Mouse (Mus musculus): ENCODE measurements around the gene Vps35. TPM values are rescaled to one million over a fixed set of nuclear protein-coding genes. Genes with fewer than 3 reads are reported as not detected.

Gene Vps35
- polyA plus RNA-seq, 2 experiments = 61.9 to 125 TPM

DNA sequence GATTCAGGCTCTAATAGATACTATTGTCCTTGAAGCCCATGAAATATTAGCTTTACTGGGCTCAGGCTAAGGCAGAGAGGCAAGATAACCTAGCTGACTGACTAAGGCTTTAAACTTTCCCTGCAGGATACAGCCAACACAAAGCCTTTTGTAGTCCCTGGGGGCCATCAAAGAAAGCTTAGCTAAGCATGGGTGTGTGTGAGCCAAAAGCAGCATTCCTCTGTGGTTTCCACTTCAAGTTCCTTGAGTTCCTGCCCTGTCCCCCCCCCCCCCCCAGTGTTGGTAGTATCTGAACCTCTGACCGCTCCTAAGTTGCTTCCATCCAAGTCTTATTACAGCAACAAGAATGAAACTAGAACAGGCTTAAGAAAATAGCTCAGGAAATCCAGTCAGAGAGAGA, 29.9 kb upstream of the Vps35 start:
- H3K9me3 ChIP-seq (ENCODE audit: control insufficient read depth, low read length) = no peaks in the 10 kb centered on the region
- H3K4me3 ChIP-seq (replicated peaks; ENCODE audit: low read length) = no peak overlapping the region
- no peaks in the 10 kb centered on the region for H3K27me3 ChIP-seq (ENCODE audit: control insufficient read depth, insufficient read depth, low read length)
- 88% methylated on average over 1 of the region's 1 CpGs for WGBS
- TF ChIP-seq POLR2A (IDR thresholded peaks at IDR 0.05; ENCODE audit: borderline replicate concordance, extremely low read depth, insufficient read depth, insufficient read length) = no peak
- H3K4me1 ChIP-seq (ENCODE audit: control insufficient read depth, insufficient read depth, low read length) = no peaks in the 10 kb centered on the region
- no peak overlapping the region for H3K9ac ChIP-seq (ENCODE audit: low read depth, low read length, severe bottlenecking)
- ATAC-seq (ENCODE audit: low FRiP score, low read depth) (no peak), DNase-seq (ENCODE audit: low spot score) (no peak)
- no peaks in the 10 kb centered on the region for H3K36me3 ChIP-seq (ENCODE audit: control insufficient read depth, insufficient read depth, low read length)
- H3K27ac ChIP-seq (replicated peaks; ENCODE audit: low read depth, low read length) = no peak overlapping the region
- H3K4me2 ChIP-seq (replicated peaks; ENCODE audit: low read depth, low read length, severe bottlenecking) = no peak overlapping the region

DNA sequence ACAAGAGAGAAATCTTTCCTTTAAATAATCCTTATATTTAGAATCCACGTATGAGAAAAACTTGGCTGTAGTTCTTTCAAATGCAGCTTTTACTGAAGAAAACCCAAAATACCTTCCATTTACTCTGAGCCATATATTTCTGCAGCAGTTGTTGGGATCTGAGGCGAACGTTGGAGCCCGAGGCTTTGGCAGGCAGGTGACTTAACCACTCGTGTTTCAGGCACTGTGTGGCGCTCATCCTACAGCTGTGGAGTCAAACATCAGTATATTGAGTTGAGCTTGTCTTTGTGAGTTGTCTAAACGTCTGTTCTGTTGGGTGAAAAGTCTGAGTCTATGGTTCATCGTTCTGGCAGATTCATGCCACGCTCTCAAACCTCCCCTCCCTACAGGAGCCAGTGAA, 27.4 kb upstream of the Vps35 start:
- Histone ChIP-seq H3K9me3 (ENCODE audit: control insufficient read depth, low read length) (no peaks in the 10 kb centered on the region), H3K27me3 (ENCODE audit: control insufficient read depth, insufficient read depth, low read length) (no peaks in the 10 kb centered on the region), H3K36me3 (ENCODE audit: control insufficient read depth, insufficient read depth, low read length) (no peaks in the 10 kb centered on the region), H3K4me1 (ENCODE audit: control insufficient read depth, insufficient read depth, low read length) (no peaks in the 10 kb centered on the region), H3K27ac (replicated peaks; ENCODE audit: low read depth, low read length) (no peak overlapping the region), H3K4me3 (replicated peaks; ENCODE audit: low read length) (no peak overlapping the region), H3K9ac (ENCODE audit: low read depth, low read length, severe bottlenecking) (no peak overlapping the region), H3K4me2 (replicated peaks; ENCODE audit: low read depth, low read length, severe bottlenecking) (no peak overlapping the region)
- ATAC-seq (ENCODE audit: low FRiP score, low read depth) (no peak), DNase-seq (ENCODE audit: low spot score) (no peak)
- 73% methylated on average over 9 of the region's 9 CpGs for WGBS
- TF ChIP-seq POLR2A (IDR thresholded peaks at IDR 0.05; ENCODE audit: borderline replicate concordance, extremely low read depth, insufficient read depth, insufficient read length) = no peak

DNA sequence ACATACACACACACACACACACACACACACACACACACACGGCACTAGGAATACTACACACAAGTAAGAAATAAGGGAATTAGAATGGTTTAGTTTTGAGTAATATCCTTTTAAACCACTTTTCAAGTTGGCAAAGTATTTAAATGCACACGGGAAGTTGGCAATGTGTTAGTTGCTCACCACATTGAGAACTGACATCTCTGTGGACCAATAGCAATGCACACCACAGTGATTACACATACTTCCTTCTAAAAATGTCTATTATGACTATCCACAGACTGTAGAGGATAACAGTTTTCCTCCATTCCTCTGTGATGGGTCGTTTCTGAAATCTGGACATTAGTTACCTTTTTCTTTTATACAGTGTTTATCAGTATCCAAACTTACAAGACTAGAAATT, 23.5 kb upstream of the Vps35 start:
- H3K9ac ChIP-seq (ENCODE audit: low read depth, low read length, severe bottlenecking) = no peak overlapping the region
- no peak overlapping the region for H3K4me3 ChIP-seq (replicated peaks; ENCODE audit: low read length)
- DNase-seq (ENCODE audit: low spot score) (no peak), ATAC-seq (ENCODE audit: low FRiP score, low read depth) (no peak)
- no peaks in the 10 kb centered on the region for H3K36me3 ChIP-seq (ENCODE audit: control insufficient read depth, insufficient read depth, low read length)
- no peak overlapping the region for H3K27ac ChIP-seq (replicated peaks; ENCODE audit: low read depth, low read length)
- no peaks in the 10 kb centered on the region for H3K9me3 ChIP-seq (ENCODE audit: control insufficient read depth, low read length)
- no peak overlapping the region for H3K4me2 ChIP-seq (replicated peaks; ENCODE audit: low read depth, low read length, severe bottlenecking)
- 87% methylated on average over 3 of the region's 3 CpGs for WGBS
- TF ChIP-seq POLR2A (IDR thresholded peaks at IDR 0.05; ENCODE audit: borderline replicate concordance, extremely low read depth, insufficient read depth, insufficient read length) = no peak
- H3K4me1 ChIP-seq (ENCODE audit: control insufficient read depth, insufficient read depth, low read length) = no peaks in the 10 kb centered on the region
- no peaks in the 10 kb centered on the region for H3K27me3 ChIP-seq (ENCODE audit: control insufficient read depth, insufficient read depth, low read length)

DNA sequence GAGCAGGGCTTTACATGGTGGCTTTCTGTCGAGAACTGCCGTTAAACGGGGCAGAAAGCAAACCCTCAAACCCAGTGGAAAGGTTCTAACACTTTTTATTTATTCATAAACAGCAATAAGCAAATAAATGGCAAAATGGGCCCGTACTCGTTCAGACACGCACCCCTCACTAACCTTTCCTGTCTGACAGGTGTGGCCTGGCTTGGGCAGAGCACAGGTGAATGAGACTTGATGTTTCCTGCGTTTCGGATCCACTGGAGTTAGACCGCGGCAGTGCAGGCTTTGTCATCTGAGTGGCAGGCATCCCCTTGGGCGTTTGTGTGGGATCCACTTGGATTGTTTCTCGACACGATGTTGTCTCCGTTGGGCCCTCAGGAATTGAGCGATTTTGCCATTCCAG, 22.4 kb upstream of the Vps35 start:
- Histone ChIP-seq H3K4me2 (replicated peaks; ENCODE audit: low read depth, low read length, severe bottlenecking) (no peak overlapping the region), H3K9me3 (ENCODE audit: control insufficient read depth, low read length) (no peaks in the 10 kb centered on the region), H3K4me1 (ENCODE audit: control insufficient read depth, insufficient read depth, low read length) (no peaks in the 10 kb centered on the region), H3K36me3 (ENCODE audit: control insufficient read depth, insufficient read depth, low read length) (no peaks in the 10 kb centered on the region), H3K27ac (replicated peaks; ENCODE audit: low read depth, low read length) (no peak overlapping the region), H3K27me3 (ENCODE audit: control insufficient read depth, insufficient read depth, low read length) (no peaks in the 10 kb centered on the region), H3K4me3 (replicated peaks; ENCODE audit: low read length) (no peak overlapping the region), H3K9ac (ENCODE audit: low read depth, low read length, severe bottlenecking) (no peak overlapping the region)
- ATAC-seq (ENCODE audit: low FRiP score, low read depth) = no peak
- 83% methylated on average over 15 of the region's 15 CpGs for WGBS
- DNase-seq (ENCODE audit: low spot score) = no peak
- no peak for TF ChIP-seq POLR2A (IDR thresholded peaks at IDR 0.05; ENCODE audit: borderline replicate concordance, extremely low read depth, insufficient read depth, insufficient read length)

DNA sequence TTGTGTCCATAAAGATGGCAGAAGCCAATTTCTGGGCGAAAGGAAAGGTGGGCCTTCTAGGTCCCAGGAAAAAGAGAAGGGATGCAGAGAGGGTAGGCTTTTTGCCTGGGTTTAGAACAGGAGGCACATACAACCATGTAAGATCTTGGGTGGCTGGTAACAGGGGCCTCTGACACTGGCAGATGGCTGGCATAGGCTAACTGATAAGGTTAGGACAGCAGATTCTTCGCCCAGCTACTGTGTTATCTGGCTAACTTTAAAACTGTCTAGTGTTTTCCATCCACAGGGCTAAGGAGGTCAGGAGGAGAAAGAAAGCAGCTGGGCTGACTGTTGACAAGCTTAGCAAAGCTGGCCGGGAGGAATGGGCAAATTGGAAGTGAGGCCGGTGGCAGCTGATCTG, 18.9 kb upstream of the Vps35 start:
- no peak overlapping the region for H3K4me3 ChIP-seq (replicated peaks; ENCODE audit: low read length)
- H3K9me3 ChIP-seq (ENCODE audit: control insufficient read depth, low read length) = no peaks in the 10 kb centered on the region
- ATAC-seq (ENCODE audit: low FRiP score, low read depth) (no peak), DNase-seq (ENCODE audit: low spot score) (no peak)
- 94% methylated on average over 4 of the region's 4 CpGs for WGBS
- TF ChIP-seq POLR2A (IDR thresholded peaks at IDR 0.05; ENCODE audit: borderline replicate concordance, extremely low read depth, insufficient read depth, insufficient read length) = no peak
- no peaks in the 10 kb centered on the region for H3K36me3 ChIP-seq (ENCODE audit: control insufficient read depth, insufficient read depth, low read length)
- H3K4me2 ChIP-seq (replicated peaks; ENCODE audit: low read depth, low read length, severe bottlenecking) = no peak overlapping the region
- no peaks in the 10 kb centered on the region for H3K4me1 ChIP-seq (ENCODE audit: control insufficient read depth, insufficient read depth, low read length)
- H3K9ac ChIP-seq (ENCODE audit: low read depth, low read length, severe bottlenecking) = no peak overlapping the region
- H3K27ac ChIP-seq (replicated peaks; ENCODE audit: low read depth, low read length) = no peak overlapping the region
- no peaks in the 10 kb centered on the region for H3K27me3 ChIP-seq (ENCODE audit: control insufficient read depth, insufficient read depth, low read length)

DNA sequence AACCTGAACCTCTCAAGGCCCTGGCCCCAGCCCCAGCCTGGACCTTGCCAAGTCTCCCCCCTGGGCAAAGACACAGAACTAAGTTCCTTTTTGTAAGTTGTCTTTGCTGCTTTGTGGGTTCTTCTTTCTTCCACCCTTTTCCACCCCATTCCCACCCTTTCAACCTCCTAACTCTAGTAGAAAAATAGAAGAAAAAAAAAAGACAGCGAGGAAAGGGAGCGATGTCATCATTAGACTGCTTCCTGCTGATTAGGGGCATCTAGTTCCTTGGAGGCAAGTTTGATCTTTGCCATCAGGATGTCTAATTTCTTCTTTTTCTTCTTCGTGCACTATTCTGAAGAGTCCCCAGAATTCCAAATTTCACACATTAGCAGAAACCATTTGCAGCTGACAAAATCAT, 13.4 kb upstream of the Vps35 start:
- H3K36me3 ChIP-seq (ENCODE audit: control insufficient read depth, insufficient read depth, low read length) = peaks cover 9% of the 10 kb centered on the region
- 87% methylated on average over 3 of the region's 3 CpGs for WGBS
- H3K9ac ChIP-seq (ENCODE audit: low read depth, low read length, severe bottlenecking) = no peak overlapping the region
- ATAC-seq (ENCODE audit: low FRiP score, low read depth) (no peak), DNase-seq (ENCODE audit: low spot score) (no peak)
- H3K4me2 ChIP-seq (replicated peaks; ENCODE audit: low read depth, low read length, severe bottlenecking) = no peak overlapping the region
- H3K9me3 ChIP-seq (ENCODE audit: control insufficient read depth, low read length) = no peaks in the 10 kb centered on the region
- H3K27me3 ChIP-seq (ENCODE audit: control insufficient read depth, insufficient read depth, low read length) = no peaks in the 10 kb centered on the region
- no peak overlapping the region for H3K27ac ChIP-seq (replicated peaks; ENCODE audit: low read depth, low read length)
- TF ChIP-seq POLR2A (IDR thresholded peaks at IDR 0.05; ENCODE audit: borderline replicate concordance, extremely low read depth, insufficient read depth, insufficient read length) = no peak
- no peak overlapping the region for H3K4me3 ChIP-seq (replicated peaks; ENCODE audit: low read length)
- no peaks in the 10 kb centered on the region for H3K4me1 ChIP-seq (ENCODE audit: control insufficient read depth, insufficient read depth, low read length)
